Mouse (Mus musculus) B cell, adult 67 days (primary cell): ENCODE data around the gene Ccn6. TPM values are rescaled to one million over a fixed set of nuclear protein-coding genes. Genes with fewer than 3 reads are reported as not detected.

Experiments used
- total RNA-seq, 2 experiments: library from RNA; stranded (reverse); gene quantifications; 4 replicates each; pipeline ENCODE4 v1.2.4; 2023

The Ccn6 gene
- 1 to 10 TPM in 1 of 2 experiments, not detected in 1; 1.3 TPM for total RNA-seq

GRCm38 (mm10) chr10:39163694-39164093 lies at the start of gene Ccn6:
TSS of gene Ccn6 (minus strand) at chr10:39163794.

GRCm38 (mm10) chr10:39133462-39134310 lies 29.9 kb downstream of the Ccn6 start, which contains the start of the genes Fam229b and Tube1:
TSS of gene Fam229b (minus strand) at chr10:39133914.
TSS of gene Tube1 (plus strand) at chr10:39133976.

Other genes with a start within 250 kb of the Ccn6 start
- not detected for gene Lama4, start 198.3 kb downstream of the Ccn6 start, total RNA-seq
- gene Fam229b, start 29.9 kb downstream of the Ccn6 start, total RNA-seq, result under 1 TPM in 1 of 2 experiments, not detected in 1; 0.84 TPM
- gene Tube1, start 29.8 kb downstream of the Ccn6 start, total RNA-seq, result 1 to 10 TPM; 6.1 to 6.9 TPM
- gene Fyn, start 205.1 kb upstream of the Ccn6 start, total RNA-seq, result 10 to 100 TPM; 52.8 to 60.1 TPM